Mouse (Mus musculus) C3H10T1/2 (cell line): Measurements from ENCODE around the gene Ncf4. TPM values are rescaled to one million over a fixed set of nuclear protein-coding genes. Genes with fewer than 3 reads are reported as not detected.

Experiments
- polyA plus RNA-seq, 2 experiments: library from polyadenylated mRNA; unstranded; fragments of >200 nt; fragmentation: generic; extraction: Trizol; gene quantifications; one replicate each; pipeline ENCODE4 v1.2.1; 2012; ENCODE audit warnings: missing spikeins in 2 of 2

The Ncf4 gene
- polyA plus RNA-seq = not detected

GRCm38 (mm10) chr15:78244695-78245492 lies at the start of gene Ncf4:
Gene Ncf4 (plus strand): TSS chr15:78244801.

GRCm38 (mm10) chr15:78206312-78206711 lies 38.3 kb upstream of the Ncf4 start, which contains the start of gene Pvalb:
Gene Pvalb (minus strand): TSS chr15:78206400.

GRCm38 (mm10) chr15:78305341-78305933 lies 60.8 kb downstream of the Ncf4 start, which contains the start of gene Csf2rb2:
Gene Csf2rb2 (minus strand): TSS chr15:78305721.

Other genes with a start within 250 kb of the Ncf4 start
- gene Cacng2, start 124.8 kb upstream of the Ncf4 start, polyA plus RNA-seq = under 1 TPM in 1 of 2 experiments, not detected in 1; 0.01 TPM
- 100 to 1,000 TPM in 1 of 2 experiments, 10 to 100 TPM in 1; 80.1 to 137 TPM for gene Ift27, start 70.7 kb upstream of the Ncf4 start, polyA plus RNA-seq
- not detected for gene Pvalb, start 38.4 kb upstream of the Ncf4 start, polyA plus RNA-seq
- gene Csf2rb2, start 60.9 kb downstream of the Ncf4 start, polyA plus RNA-seq = not detected
- not detected for gene Csf2rb, start 81.0 kb downstream of the Ncf4 start, polyA plus RNA-seq
- not detected for gene Tex33, start 151.1 kb downstream of the Ncf4 start, polyA plus RNA-seq
- gene Tst, start 161.1 kb downstream of the Ncf4 start, polyA plus RNA-seq = 10 to 100 TPM; 13.6 to 29.6 TPM
- gene Mpst, start 161.6 kb downstream of the Ncf4 start, polyA plus RNA-seq = 100 to 1,000 TPM in 1 of 2 experiments, 10 to 100 TPM in 1; 62.7 to 129 TPM
- gene Kctd17, start 183.8 kb downstream of the Ncf4 start, polyA plus RNA-seq = 100 to 1,000 TPM; 227 to 234 TPM
- 1 to 10 TPM in 1 of 2 experiments, under 1 TPM in 1; 0.09 to 2.9 TPM for gene Tmprss6, start 223.8 kb downstream of the Ncf4 start, polyA plus RNA-seq